Mouse (Mus musculus) spleen, adult 2 months (tissue): ENCODE results near the gene Vrk1.

Experiments used
- CTCF ChIP-seq: fragments of 200-500 bp; IDR thresholded peaks from 2 replicates; pipeline ENCODE4 v1.5.1; 2011; ENCODE audit warnings: mild to moderate bottlenecking, inconsistent platforms; ENCODE audit not compliant: insufficient read depth, insufficient read length, insufficient replicate concordance; ENCODE audit errors: extremely low read depth
- POLR2A ChIP-seq: fragments of 200-500 bp; IDR thresholded peaks from 2 replicates; pipeline ENCODE4 v1.6.1; 2011; ENCODE audit warnings: low read depth, low read length, inconsistent platforms

DNA sequence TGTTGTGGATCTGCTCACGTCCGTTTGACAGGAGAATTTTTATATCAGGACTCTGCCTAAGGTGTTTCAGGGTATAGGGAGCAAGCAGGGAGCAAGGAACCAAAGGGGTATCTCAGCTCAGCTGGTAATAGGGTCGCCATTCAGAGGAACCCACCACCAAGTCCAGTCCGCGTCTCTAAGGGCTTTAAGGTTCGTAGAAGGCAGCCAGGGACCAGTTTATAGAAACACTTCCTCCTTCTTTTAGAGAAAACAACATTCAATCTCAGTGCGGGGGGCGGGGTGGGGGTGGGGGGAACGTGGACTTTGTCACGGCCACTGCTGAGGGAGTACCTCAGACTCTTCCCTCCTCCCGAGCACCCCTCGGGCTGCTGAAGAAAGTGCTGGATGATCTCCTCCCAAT lies 48.4 kb upstream of the Vrk1 start:
- TF ChIP-seq POLR2A (no peak), CTCF (no peak)
